20 mouse cellular contexts compared by ENCODE assay signal in genomic region chr7:90261902-90262599, GRCm38 (mm10). TPM values are rescaled to one million over a fixed set of nuclear protein-coding genes. Genes with fewer than 3 reads are reported as not detected.
A peak's percentile ranks its signal among the peaks of the same experiment; 100 is the strongest.
DNase-seq lines count a peak whose midpoint lies in the region; ATAC-seq lines count a peak whose summit lies in the region.
"Had no signal": no experiment of that assay in that cellular context is flagged by ENCODE, and none has a peak within 500 bp of the region (broad histone marks: within the 10 kb centered on the region; RNA-seq: fewer than 3 reads in every experiment).

No protein-coding gene starts in this region.

- H3K4me2 ChIP-seq in forebrain, embryonic 14.5 days (ENCODE audit: low read length) = peak overlapping the region; percentile 14
- peak overlapping the region; percentile 39 for H3K4me2 ChIP-seq in hindbrain, embryonic 16.5 days (ENCODE audit: low read length)
- peak overlapping the region; percentile 25; the same call in 1 of the 2 replicates for H3K4me2 ChIP-seq in neural tube, embryonic 12.5 days (replicated peaks)

- H3K4me1 ChIP-seq in forebrain, embryonic 14.5 days (ENCODE audit: control insufficient read depth, insufficient read depth, low read length) = peaks cover 3% of the 10 kb centered on the region
- peaks cover 5% of the 10 kb centered on the region; the same call in 1 of the 2 replicates for H3K4me1 ChIP-seq in hindbrain, embryonic 16.5 days (ENCODE audit: control insufficient read depth, insufficient read depth, low read depth, low read length)
- peaks cover 3% of the 10 kb centered on the region; the same call in 1 of the 2 replicates for H3K4me1 ChIP-seq in neural tube, embryonic 12.5 days

- no peaks in the 10 kb centered on the region for H3K9me3 ChIP-seq in forebrain, embryonic 14.5 days (replicated peaks; ENCODE audit: control insufficient read depth, low read length)
- no peaks in the 10 kb centered on the region for H3K9me3 ChIP-seq in hindbrain, embryonic 16.5 days (ENCODE audit: control insufficient read depth, low read length)
- no peaks in the 10 kb centered on the region for H3K9me3 ChIP-seq in neural tube, embryonic 12.5 days

- peak; percentile 84 for ATAC-seq in forebrain, embryonic 14.5 days
- ATAC-seq in hindbrain, embryonic 16.5 days = peak; percentile 74; the same call in 1 of the 2 replicates
- ATAC-seq in neural tube, embryonic 12.5 days (ENCODE audit: low FRiP score, low read depth) = peak; percentile 64
- ATAC-seq: liver, postnatal 0 days had no signal

- H3K4me3 ChIP-seq in forebrain, embryonic 14.5 days (ENCODE audit: low read depth, low read length) = no peak overlapping the region
- H3K4me3 ChIP-seq in hindbrain, embryonic 16.5 days (ENCODE audit: low read length) = no peak overlapping the region; the same call in 1 of the 2 replicates
- no peak overlapping the region for H3K4me3 ChIP-seq in neural tube, embryonic 12.5 days
- H3K4me3 ChIP-seq: myocyte had no signal

- H3K9ac ChIP-seq in forebrain, embryonic 14.5 days (ENCODE audit: low read length) = no peak overlapping the region; the same call in 1 of the 2 replicates
- H3K9ac ChIP-seq in hindbrain, embryonic 16.5 days (ENCODE audit: low read depth, low read length) = no peak overlapping the region
- no peak overlapping the region for H3K9ac ChIP-seq in neural tube, embryonic 12.5 days
- H3K9ac ChIP-seq: liver, postnatal 0 days had no signal

- no peaks in the 10 kb centered on the region for H3K27me3 ChIP-seq in forebrain, embryonic 14.5 days (replicated peaks; ENCODE audit: control insufficient read depth, insufficient read depth, low read length)
- H3K27me3 ChIP-seq in hindbrain, embryonic 16.5 days (replicated peaks; ENCODE audit: control insufficient read depth, insufficient read depth, low read length) = no peaks in the 10 kb centered on the region
- H3K27me3 ChIP-seq in neural tube, embryonic 12.5 days (replicated peaks) = no peaks in the 10 kb centered on the region
- H3K27me3 ChIP-seq: CH12.LX had no signal

- intact Hi-C loops in heart, postnatal 14 days (cut with DNase I) = loop anchor here (5.0 to 10.0 kb wide), 2 partner anchors 35 to 107 kb away; no protein-coding TSS in a partner anchor

- H3K27ac ChIP-seq in forebrain, embryonic 14.5 days (ENCODE audit: low read depth, low read length) = peak overlapping the region; percentile 61
- no peak overlapping the region for H3K27ac ChIP-seq in hindbrain, embryonic 16.5 days (ENCODE audit: low read depth, low read length)
- H3K27ac ChIP-seq in neural tube, embryonic 12.5 days = no peak overlapping the region
- H3K27ac ChIP-seq: macrophage had no signal

- WGBS in forebrain, embryonic 14.5 days = 13% methylated on average over 7 of the region's 7 CpGs
- 18% methylated on average over 7 of the region's 7 CpGs for WGBS in hindbrain, embryonic 16.5 days
- WGBS in neural tube, embryonic 12.5 days = 27% methylated on average over 7 of the region's 7 CpGs

- H3K36me3 ChIP-seq in forebrain, embryonic 14.5 days (ENCODE audit: control insufficient read depth, insufficient read depth, low read length) = no peaks in the 10 kb centered on the region
- no peaks in the 10 kb centered on the region for H3K36me3 ChIP-seq in hindbrain, embryonic 16.5 days (ENCODE audit: control insufficient read depth, insufficient read depth, low read length)
- H3K36me3 ChIP-seq in neural tube, embryonic 12.5 days = no peaks in the 10 kb centered on the region

- peak; percentile 6 for DNase-seq in embryo, embryonic 10.5 days (ENCODE audit: low spot score)
- DNase-seq in embryo, embryonic 9.5 days (ENCODE audit: extremely low spot score) = no peak
- DNase-seq in forebrain, embryonic 14.5 days (ENCODE audit: low spot score) = peak; percentile 82
- no peak for DNase-seq in frontal cortex, postnatal 14 days (ENCODE audit: low spot score in 2 of 2)
- no peak for DNase-seq in spleen, postnatal 10 days (ENCODE audit: low spot score in 2 of 2)
- no peak for DNase-seq in heart, postnatal 14 days
- DNase-seq: cerebellum, postnatal 14 days; kidney, adult 18-20 months; kidney, postnatal 36 days; layer of hippocampus, postnatal 36 days; liver, postnatal 0 days had no signal

RNA-seq across cellular contexts. Expression of gene Ccdc83, which starts 3.5 kb away (rescaled TPM):
- polyA plus RNA-seq in forebrain, embryonic 14.5 days (2014; fragmentation: Nextera tagmentation; extraction: Ambion mirVana) = not detected in 2 replicates
- not detected in 2 replicates for polyA plus RNA-seq in hindbrain, embryonic 16.5 days (2015; fragmentation: Nextera tagmentation; extraction: Ambion mirVana)
- polyA plus RNA-seq in neural tube, embryonic 12.5 days (2016; fragmentation: Nextera tagmentation; extraction: Ambion mirVana) = not detected in 2 replicates
- under 1 TPM in 1 of 2 experiments, not detected in 1; 0.26 TPM for total RNA-seq in heart, postnatal 14 days (2021)
- total RNA-seq: adrenal gland, adult 18-20 months; CH12.LX; granulocyte monocyte progenitor cell, adult 5-6 weeks; layer of hippocampus, postnatal 36 days had no signal
- polyA plus RNA-seq: embryonic facial prominence, embryonic 14.5 days; limb, embryonic 14.5 days; liver, postnatal 0 days; macrophage had no signal

RNA-seq across cellular contexts. Expression of gene Sytl2, which starts 40.0 kb away (rescaled TPM):
- polyA plus RNA-seq in forebrain, embryonic 14.5 days (2014; fragmentation: Nextera tagmentation; extraction: Ambion mirVana) = 1.2 and 1.5 TPM in 2 replicates
- polyA plus RNA-seq in hindbrain, embryonic 16.5 days (2015; fragmentation: Nextera tagmentation; extraction: Ambion mirVana) = 7.8 and 7.9 TPM in 2 replicates
- polyA plus RNA-seq in neural tube, embryonic 12.5 days (2016; fragmentation: Nextera tagmentation; extraction: Ambion mirVana) = 5.8 and 5.9 TPM in 2 replicates
- total RNA-seq in heart, postnatal 14 days (2021) = 1 to 10 TPM; 4.1 to 4.6 TPM
- total RNA-seq: granulocyte monocyte progenitor cell, adult 5-6 weeks had no signal

Comparison
In these comparisons a context has a peak if more than half of its experiments do, and no peak if none do; other contexts are left out.
1. DNase-seq: peak in embryo, embryonic 10.5 days (single experiment) and forebrain, embryonic 14.5 days (single experiment); none in embryo, embryonic 9.5 days (single experiment), frontal cortex, postnatal 14 days (0 of 2), spleen, postnatal 10 days (0 of 2) and heart, postnatal 14 days (0 of 2).
2. Peak in every context shown above with its lines, with median percentiles within 50 percentile points of each other: ATAC-seq and H3K4me2 ChIP-seq.